Mouse (Mus musculus): ENCODE measurements around the gene Pdcl. TPM values are rescaled to one million over a fixed set of nuclear protein-coding genes. Genes with fewer than 3 reads are reported as not detected.

The Pdcl gene
- polyA plus RNA-seq (2014; fragmentation: Illumina TruSeq; extraction: RNeasy Lipid Tissue Mini Kit (QIAGEN cat#74804); ENCODE audit: low read depth, low replicate concordance) = 21.4 TPM

GRCm38 (mm10) chr2:37358633-37359540, at the start of gene Pdcl:
Gene Pdcl, minus strand, starts transcription at chr2:37359332.

GRCm38 (mm10) chr2:37326215-37326614, 32.9 kb downstream of the Pdcl start, which contains the start of gene Olfr368:
Gene Olfr368, plus strand, starts transcription at chr2:37326515.

Other genes with a start within 250 kb of the Pdcl start
- not detected for gene Olfr362, start 241.4 kb downstream of the Pdcl start, polyA plus RNA-seq (2014; fragmentation: Illumina TruSeq; extraction: RNeasy Lipid Tissue Mini Kit (QIAGEN cat#74804); ENCODE audit: low read depth, low replicate concordance)
- gene Olfr364-ps1, start 220.0 kb downstream of the Pdcl start, polyA plus RNA-seq (2014; fragmentation: Illumina TruSeq; extraction: RNeasy Lipid Tissue Mini Kit (QIAGEN cat#74804); ENCODE audit: low read depth, low replicate concordance) = not detected
- not detected for gene Olfr365, start 171.1 kb downstream of the Pdcl start, polyA plus RNA-seq (2014; fragmentation: Illumina TruSeq; extraction: RNeasy Lipid Tissue Mini Kit (QIAGEN cat#74804); ENCODE audit: low read depth, low replicate concordance)
- not detected for gene Olfr366, start 147.8 kb downstream of the Pdcl start, polyA plus RNA-seq (2014; fragmentation: Illumina TruSeq; extraction: RNeasy Lipid Tissue Mini Kit (QIAGEN cat#74804); ENCODE audit: low read depth, low replicate concordance)
- not detected for gene Olfr368, start 32.8 kb downstream of the Pdcl start, polyA plus RNA-seq (2014; fragmentation: Illumina TruSeq; extraction: RNeasy Lipid Tissue Mini Kit (QIAGEN cat#74804); ENCODE audit: low read depth, low replicate concordance)
- 9.3 TPM for gene Rc3h2, start 63.6 kb upstream of the Pdcl start, polyA plus RNA-seq (2014; fragmentation: Illumina TruSeq; extraction: RNeasy Lipid Tissue Mini Kit (QIAGEN cat#74804); ENCODE audit: low read depth, low replicate concordance)
- 4.5 TPM for gene Zbtb26, start 83.8 kb upstream of the Pdcl start, polyA plus RNA-seq (2014; fragmentation: Illumina TruSeq; extraction: RNeasy Lipid Tissue Mini Kit (QIAGEN cat#74804); ENCODE audit: low read depth, low replicate concordance)
- 5.2 TPM for gene Zbtb6, start 83.8 kb upstream of the Pdcl start, polyA plus RNA-seq (2014; fragmentation: Illumina TruSeq; extraction: RNeasy Lipid Tissue Mini Kit (QIAGEN cat#74804); ENCODE audit: low read depth, low replicate concordance)
- 24.2 TPM for gene Rabgap1, start 83.9 kb upstream of the Pdcl start, polyA plus RNA-seq (2014; fragmentation: Illumina TruSeq; extraction: RNeasy Lipid Tissue Mini Kit (QIAGEN cat#74804); ENCODE audit: low read depth, low replicate concordance)
- gene Gpr21, start 157.0 kb upstream of the Pdcl start, polyA plus RNA-seq (2014; fragmentation: Illumina TruSeq; extraction: RNeasy Lipid Tissue Mini Kit (QIAGEN cat#74804); ENCODE audit: low read depth, low replicate concordance) = 0.39 TPM